Mouse (Mus musculus) small intestine, adult 2 months (tissue): ENCODE data around the gene Trim56.

ENCODE experiments used
- CTCF ChIP-seq: fragments of 200-500 bp; IDR thresholded peaks from 2 replicates; pipeline ENCODE4 v1.5.1; 2012; ENCODE audit warnings: low read depth, mild to moderate bottlenecking, control low read depth, inconsistent platforms, low read length, moderate library complexity, mixed read lengths; ENCODE audit not compliant: insufficient replicate concordance, insufficient read length; ENCODE audit errors: extremely low read depth
- POLR2A ChIP-seq: fragments of 200-500 bp; IDR thresholded peaks from 2 replicates; pipeline ENCODE4 v1.6.1; 2012; ENCODE audit warnings: low read depth, mild to moderate bottlenecking, control low read depth, inconsistent platforms, low read length, moderate library complexity

DNA sequence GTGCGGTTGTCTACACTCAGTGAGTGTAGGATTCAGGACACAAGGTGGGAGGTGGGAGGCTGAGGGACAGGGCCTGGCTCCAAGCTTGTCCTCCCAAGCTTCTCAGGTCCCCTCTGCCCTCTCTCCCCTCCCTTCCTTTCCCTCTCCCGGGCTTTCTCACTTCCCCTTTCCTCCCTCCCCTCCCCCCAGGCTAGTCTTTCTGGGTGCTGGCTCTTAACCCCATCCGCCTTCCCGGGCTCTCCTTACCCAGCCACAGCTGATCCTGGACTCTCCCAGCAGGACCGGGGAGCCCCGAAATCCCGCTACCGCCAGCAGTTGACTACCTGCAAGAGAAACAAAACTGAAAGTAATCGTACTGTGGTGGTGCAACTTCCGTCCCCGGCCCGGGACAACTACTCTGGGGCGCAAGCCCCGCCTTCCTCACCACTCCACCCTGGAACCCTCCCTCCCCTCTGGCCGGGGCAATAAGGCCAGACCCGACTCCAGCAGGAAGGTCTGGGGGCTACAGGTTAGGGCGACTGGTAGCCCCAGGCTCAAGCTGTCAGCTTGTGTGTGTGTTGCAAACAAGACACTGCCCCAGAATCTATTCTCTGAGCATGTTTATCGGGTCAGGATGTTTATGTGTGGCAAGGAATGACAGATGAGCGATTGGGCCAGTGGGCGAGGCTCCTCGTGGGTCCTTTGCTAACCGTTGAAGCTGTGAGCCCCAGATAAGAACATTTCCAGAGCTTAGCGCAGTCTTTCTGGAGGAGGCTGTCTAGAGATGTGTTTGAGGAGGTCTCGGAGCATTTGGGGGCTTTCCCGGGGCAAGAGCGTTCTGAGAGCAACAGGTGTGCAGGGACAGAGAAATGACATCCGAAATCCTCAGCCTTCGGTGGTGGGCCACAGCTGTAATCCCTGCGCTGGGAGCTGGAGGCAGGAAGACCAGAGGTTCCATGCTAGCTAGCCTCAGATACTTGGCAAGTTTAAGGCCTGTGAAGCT is at the start of gene Trim56:
- TF ChIP-seq POLR2A (peak; percentile 59; the same call in 1 of the 2 replicates), CTCF (no peak)
